Mouse (Mus musculus) hindbrain, embryonic 10.5 days (tissue): ENCODE results near the gene Bcl11a. TPM values are rescaled to one million over a fixed set of nuclear protein-coding genes. Genes with fewer than 3 reads are reported as not detected.

Source experiments
- DNase-seq: peaks from one replicate; pipeline ENCODE4 v3.0.0-alpha.2; 2017; ENCODE audit warnings: low spot score
- H3K27ac ChIP-seq: fragments of 300-500 bp; sonication (generic); 2 replicates; pipeline ENCODE4 v1.5.1; 2016; ENCODE audit warnings: mild to moderate bottlenecking, moderate library complexity
- H3K27me3 ChIP-seq: fragments of 300-500 bp; sonication (generic); 2 replicates; pipeline ENCODE4 v1.6.1; 2016; ENCODE audit warnings: mild to moderate bottlenecking; ENCODE audit not compliant: poor library complexity, insufficient read depth, severe bottlenecking
- H3K36me3 ChIP-seq: fragments of 300-500 bp; sonication (generic); 2 replicates; pipeline ENCODE4 v1.6.1; 2016; ENCODE audit warnings: mild to moderate bottlenecking, moderate library complexity
- H3K4me1 ChIP-seq: fragments of 300-500 bp; sonication (generic); replicated peaks from 2 replicates; pipeline ENCODE4 v1.6.1; 2016; ENCODE audit warnings: mild to moderate bottlenecking
- H3K4me3 ChIP-seq: fragments of 300-500 bp; sonication (generic); 2 replicates; pipeline ENCODE4 v1.5.1; 2016; ENCODE audit warnings: mild to moderate bottlenecking, moderate library complexity
- H3K9me3 ChIP-seq: fragments of 300-500 bp; sonication (generic); 2 replicates; pipeline ENCODE4 v1.6.1; 2016; ENCODE audit warnings: mild to moderate bottlenecking, moderate library complexity
- WGBS: fragments of 180-500 bp; shearing (Covaris S2); methylation state at CpG from one replicate; pipeline ENCODE4 v1.1.7; 2016; 5-methylcytosine and 5-hydroxymethylcytosine counted together
- polyA plus RNA-seq: library from polyadenylated mRNA; unstranded; fragments of >200 nt; fragmentation: Nextera tagmentation; extraction: Ambion mirVana; gene quantifications from 2 replicates; pipeline ENCODE4 v1.2.1, GENCODE M21; 2016

Bcl11a gene
- 20.7 and 54.9 TPM in 2 replicates for polyA plus RNA-seq

GRCm38 (mm10) chr11:24077795-24078705 lies at the start of gene Bcl11a:
Gene Bcl11a (plus strand): TSS chr11:24078056.
- H3K4me1 ChIP-seq: peaks cover 73% of the 10 kb centered on the region
- under 1% methylated on average over 41 of the region's 51 CpGs for WGBS

DNA sequence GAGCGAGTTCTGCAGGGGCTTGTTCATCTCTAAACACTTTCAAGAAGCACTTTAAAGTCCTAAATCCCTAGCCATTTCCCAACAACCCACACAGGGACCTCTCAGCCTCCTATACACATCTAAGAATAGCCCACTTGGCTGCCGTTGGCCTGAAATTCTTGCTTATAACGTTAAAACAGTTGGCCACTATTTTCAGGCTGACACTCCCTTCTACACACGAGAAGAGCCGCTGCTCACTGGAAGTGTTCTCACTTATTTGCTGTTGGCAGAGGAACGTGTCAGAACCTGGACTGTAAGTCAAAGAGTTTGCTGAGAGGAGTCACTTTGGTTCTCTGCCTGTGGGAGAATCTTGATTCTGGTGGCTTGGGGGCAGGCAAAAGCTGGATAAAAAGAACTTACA lies 33.8 kb upstream of the Bcl11a start:
- WGBS: 87% methylated on average over 6 of the region's 6 CpGs
- Histone ChIP-seq H3K27me3 (no peaks in the 10 kb centered on the region), H3K4me1 (no peaks in the 10 kb centered on the region), H3K4me3 (no peak overlapping the region), H3K36me3 (no peaks in the 10 kb centered on the region), H3K9me3 (no peaks in the 10 kb centered on the region), H3K27ac (no peak overlapping the region)
- no peak for DNase-seq

More at GRCm38 (mm10) chr11:24077795-24078705, at the start of gene Bcl11a:
- no peaks in the 10 kb centered on the region for H3K36me3 ChIP-seq
- peak within 1 kb of the TSS; percentile 95 for H3K27ac ChIP-seq
- peak within 1 kb of the TSS; percentile 79 for H3K4me3 ChIP-seq
- H3K9me3 ChIP-seq: no peaks in the 10 kb centered on the region
- peaks cover 45% of the 10 kb centered on the region for H3K27me3 ChIP-seq
- DNase-seq: peak; percentile 91

- H3K9me3 ChIP-seq: no peaks in the 10 kb centered on the region
- peak overlapping the region; percentile 95 for H3K27ac ChIP-seq
- peak; percentile 89 for DNase-seq
- 5% methylated on average over 28 of the region's 28 CpGs for WGBS
- H3K4me1 ChIP-seq: peaks cover 7% of the 10 kb centered on the region
- peaks cover 19% of the 10 kb centered on the region for H3K27me3 ChIP-seq
- H3K4me3 ChIP-seq: peak overlapping the region; percentile 59
- H3K36me3 ChIP-seq: no peaks in the 10 kb centered on the region
Observed at GRCm38 (mm10) chr11:24049226-24050031, 28.4 kb upstream of the Bcl11a start.

GRCm38 (mm10) chr11:24050032-24050757 lies 27.7 kb upstream of the Bcl11a start:
- WGBS: 83% methylated on average over 11 of the region's 11 CpGs
- peak overlapping the region; percentile 95 for H3K27ac ChIP-seq
- no peaks in the 10 kb centered on the region for H3K36me3 ChIP-seq
- DNase-seq: no peak
- H3K4me3 ChIP-seq: no peak overlapping the region
- peaks cover 19% of the 10 kb centered on the region for H3K27me3 ChIP-seq
- no peaks in the 10 kb centered on the region for H3K9me3 ChIP-seq
- peaks cover 7% of the 10 kb centered on the region for H3K4me1 ChIP-seq

GRCm38 (mm10) chr11:24052882-24053281 lies 25.0 kb upstream of the Bcl11a start:
- H3K4me3 ChIP-seq: no peak overlapping the region
- WGBS: 63% methylated on average over 6 of the region's 6 CpGs
- H3K27me3 ChIP-seq: peaks cover 24% of the 10 kb centered on the region
- H3K9me3 ChIP-seq: no peaks in the 10 kb centered on the region
- peaks cover 8% of the 10 kb centered on the region for H3K4me1 ChIP-seq
- H3K27ac ChIP-seq: no peak overlapping the region
- DNase-seq: peak; percentile 34
- H3K36me3 ChIP-seq: no peaks in the 10 kb centered on the region

GRCm38 (mm10) chr11:24059137-24059536 lies 18.7 kb upstream of the Bcl11a start:
- Histone ChIP-seq H3K27ac (no peak overlapping the region), H3K36me3 (no peaks in the 10 kb centered on the region), H3K9me3 (no peaks in the 10 kb centered on the region), H3K4me1 (peaks cover 41% of the 10 kb centered on the region), H3K4me3 (no peak overlapping the region), H3K27me3 (peaks cover 58% of the 10 kb centered on the region)
- peak; percentile 2 for DNase-seq
- 0% methylated on average over 1 of the region's 1 CpGs for WGBS

- DNase-seq: peak; percentile 24
- H3K4me3 ChIP-seq: peak overlapping the region; percentile 48
- H3K27me3 ChIP-seq: peaks cover 62% of the 10 kb centered on the region
- no peaks in the 10 kb centered on the region for H3K9me3 ChIP-seq
- no peaks in the 10 kb centered on the region for H3K36me3 ChIP-seq
- H3K27ac ChIP-seq: peak overlapping the region; percentile 75; the same call in 1 of the 2 replicates
- WGBS: under 1% methylated on average over 5 of the region's 5 CpGs
- peaks cover 41% of the 10 kb centered on the region for H3K4me1 ChIP-seq
Observed at GRCm38 (mm10) chr11:24060428-24060827, 17.4 kb upstream of the Bcl11a start.

- 1% methylated on average over 14 of the region's 14 CpGs for WGBS
Observed at GRCm38 (mm10) chr11:24061819-24062218, 16.0 kb upstream of the Bcl11a start.

GRCm38 (mm10) chr11:24062495-24063096 lies 15.3 kb upstream of the Bcl11a start:
- 29% methylated on average over 9 of the region's 9 CpGs for WGBS
- Histone ChIP-seq H3K9me3 (no peaks in the 10 kb centered on the region), H3K4me1 (peaks cover 41% of the 10 kb centered on the region), H3K27me3 (peaks cover 65% of the 10 kb centered on the region), H3K4me3 (no peak overlapping the region), H3K36me3 (no peaks in the 10 kb centered on the region), H3K27ac (peak overlapping the region; percentile 12; the same call in 1 of the 2 replicates)
- DNase-seq: peak; percentile 50

More at GRCm38 (mm10) chr11:24061819-24062218, 16.0 kb upstream of the Bcl11a start:
- Histone ChIP-seq H3K4me1 (peaks cover 41% of the 10 kb centered on the region), H3K36me3 (no peaks in the 10 kb centered on the region), H3K27ac (peak overlapping the region; percentile 64; the same call in 1 of the 2 replicates), H3K9me3 (no peaks in the 10 kb centered on the region), H3K4me3 (peak overlapping the region; percentile 48), H3K27me3 (peaks cover 67% of the 10 kb centered on the region)
- peak; percentile 59 for DNase-seq

- Histone ChIP-seq H3K4me3 (no peak overlapping the region), H3K9me3 (no peaks in the 10 kb centered on the region), H3K27ac (no peak overlapping the region), H3K27me3 (peaks cover 66% of the 10 kb centered on the region), H3K4me1 (peaks cover 31% of the 10 kb centered on the region), H3K36me3 (no peaks in the 10 kb centered on the region)
- 86% methylated on average over 6 of the region's 6 CpGs for WGBS
- no peak for DNase-seq
Observed at GRCm38 (mm10) chr11:24064221-24064620, 13.6 kb upstream of the Bcl11a start.

GRCm38 (mm10) chr11:24065313-24065712 lies 12.5 kb upstream of the Bcl11a start:
- no peak overlapping the region for H3K27ac ChIP-seq
- no peaks in the 10 kb centered on the region for H3K36me3 ChIP-seq
- peak; percentile 8 for DNase-seq
- H3K9me3 ChIP-seq: no peaks in the 10 kb centered on the region
- H3K4me3 ChIP-seq: no peak overlapping the region
- 69% methylated on average over 4 of the region's 4 CpGs for WGBS
- H3K27me3 ChIP-seq: peaks cover 62% of the 10 kb centered on the region
- peaks cover 30% of the 10 kb centered on the region for H3K4me1 ChIP-seq
